Mouse (Mus musculus) E14TG2a.4 (cell line): ENCODE measurements at regions not wholly inside any gene's neighbourhood (a gene's known extent, or its start where the extent isn't known, plus 50 kb on each side); places are given as distances from the start of the nearest gene placed in this dataset.

Source experiments
- CTCF ChIP-seq: conservative IDR thresholded peaks from 2 replicates; pipeline ENCODE4 v1.5.1; 2014; ENCODE audit warnings: low read length
- NANOG ChIP-seq: IDR thresholded peaks from 2 replicates; pipeline ENCODE4 v1.6.1; 2014; ENCODE audit warnings: borderline replicate concordance, low read length, mixed read lengths

GRCm38 (mm10) chr4:9131610-9132009 lies 892.8 kb upstream of the Car8 start:
- TF ChIP-seq CTCF = no peak
- no peak for TF ChIP-seq NANOG
